ENCODE assay signal across 18 mouse cellular contexts in the genomic region with DNA sequence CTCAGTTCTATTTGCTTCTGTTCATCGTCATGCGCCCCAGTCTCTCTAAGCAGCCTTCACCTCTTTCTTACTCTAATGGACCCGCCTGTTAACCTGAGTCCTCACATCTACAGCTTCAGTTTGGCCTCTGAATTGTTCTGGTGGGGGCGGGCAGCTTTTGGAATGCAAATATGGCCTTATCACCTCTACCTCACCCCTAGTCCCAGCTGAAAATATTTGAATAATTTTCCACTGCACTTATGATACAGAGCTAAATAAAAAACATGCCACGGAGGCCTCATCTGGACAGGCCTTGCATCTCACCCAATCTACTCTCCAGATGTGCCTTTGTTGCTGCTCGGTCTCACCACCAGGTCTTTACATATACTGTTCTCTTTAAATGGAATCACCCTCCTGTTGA.
A peak's percentile ranks its signal among the peaks of the same experiment; 100 is the strongest.
DNase-seq lines count a peak whose midpoint lies in the region; ATAC-seq lines count a peak whose summit lies in the region.
"Had no signal": no experiment of that assay in that cellular context is flagged by ENCODE, and none has a peak within 500 bp of the region (broad histone marks: within the 10 kb centered on the region; RNA-seq: fewer than 3 reads in every experiment).

No protein-coding gene starts in this region.

- H3K4me1 ChIP-seq in heart, embryonic 16.5 days (ENCODE audit: control insufficient read depth, insufficient read depth, low read length), result peaks cover 10% of the 10 kb centered on the region
- H3K4me1 ChIP-seq in lung, embryonic 16.5 days (replicated peaks; ENCODE audit: control insufficient read depth, insufficient read depth, low read length), result peaks cover 4% of the 10 kb centered on the region; the same call in 1 of the 2 replicates
- no peaks in the 10 kb centered on the region for H3K4me1 ChIP-seq in midbrain, embryonic 11.5 days (ENCODE audit: control insufficient read depth, insufficient read depth, low read length)
- no peaks in the 10 kb centered on the region for H3K4me1 ChIP-seq in midbrain, embryonic 14.5 days (ENCODE audit: control insufficient read depth, insufficient read depth, low read length)
- H3K4me1 ChIP-seq: embryonic facial prominence, embryonic 10.5 days; forebrain, embryonic 13.5 days; hindbrain, embryonic 10.5 days; intestine, embryonic 15.5 days had no signal

- DNase-seq in heart, postnatal 10 days, result no peak
- DNase-seq in lung, postnatal 14 days, result no peak
- peak; percentile 64 for DNase-seq in midbrain, embryonic 11.5 days (ENCODE audit: low spot score, missing footprints)
- DNase-seq in midbrain, embryonic 14.5 days, result no peak
- DNase-seq: adrenal gland, adult 8-10 months; adrenal gland, postnatal 36 days; cerebellum, adult 2 months; cerebellum, postnatal 10 days; forebrain, postnatal 0 days; gastrocnemius, postnatal 14 days had no signal

- 47% methylated on average over 6 of the region's 6 CpGs for WGBS in heart, embryonic 16.5 days
- WGBS in lung, embryonic 16.5 days, result 48% methylated on average over 6 of the region's 6 CpGs
- WGBS in midbrain, embryonic 11.5 days, result 83% methylated on average over 6 of the region's 6 CpGs
- WGBS in midbrain, embryonic 14.5 days, result 90% methylated on average over 6 of the region's 6 CpGs

- H3K4me2 ChIP-seq in heart, embryonic 16.5 days (ENCODE audit: low read depth, low read length), result no peak overlapping the region
- no peak overlapping the region for H3K4me2 ChIP-seq in lung, embryonic 16.5 days (ENCODE audit: low read depth, low read length)
- no peak overlapping the region for H3K4me2 ChIP-seq in midbrain, embryonic 11.5 days
- no peak overlapping the region for H3K4me2 ChIP-seq in midbrain, embryonic 14.5 days (ENCODE audit: low read length)
- H3K4me2 ChIP-seq: forebrain, embryonic 13.5 days; hindbrain, embryonic 14.5 days; intestine, embryonic 15.5 days had no signal

- no peak overlapping the region for H3K4me3 ChIP-seq in heart, embryonic 16.5 days (ENCODE audit: low read length)
- H3K4me3 ChIP-seq in lung, embryonic 16.5 days (ENCODE audit: low read length), result no peak overlapping the region
- no peak overlapping the region for H3K4me3 ChIP-seq in midbrain, embryonic 11.5 days (ENCODE audit: low read depth, low read length)
- H3K4me3 ChIP-seq in midbrain, embryonic 14.5 days (replicated peaks; ENCODE audit: low read depth, low read length), result no peak overlapping the region
- H3K4me3 ChIP-seq: embryonic facial prominence, embryonic 10.5 days; forebrain, embryonic 13.5 days; hindbrain, embryonic 10.5 days; intestine, embryonic 15.5 days had no signal

- peak overlapping the region; percentile 10 for H3K27ac ChIP-seq in heart, embryonic 16.5 days (ENCODE audit: low read length)
- no peak overlapping the region for H3K27ac ChIP-seq in lung, embryonic 16.5 days (ENCODE audit: low read length)
- no peak overlapping the region for H3K27ac ChIP-seq in midbrain, embryonic 11.5 days (ENCODE audit: low read depth, low read length)
- no peak overlapping the region for H3K27ac ChIP-seq in midbrain, embryonic 14.5 days (replicated peaks; ENCODE audit: low read depth, low read length)
- H3K27ac ChIP-seq: embryonic facial prominence, embryonic 10.5 days; forebrain, embryonic 13.5 days; hindbrain, embryonic 10.5 days; hindbrain, embryonic 14.5 days; intestine, embryonic 15.5 days had no signal

- H3K9me3 ChIP-seq in heart, embryonic 16.5 days (replicated peaks; ENCODE audit: control insufficient read depth, low read length), result no peaks in the 10 kb centered on the region
- H3K9me3 ChIP-seq in lung, embryonic 16.5 days (ENCODE audit: control insufficient read depth, low read length), result no peaks in the 10 kb centered on the region
- H3K9me3 ChIP-seq in midbrain, embryonic 11.5 days (ENCODE audit: control insufficient read depth, low read length), result no peaks in the 10 kb centered on the region
- H3K9me3 ChIP-seq in midbrain, embryonic 14.5 days (ENCODE audit: control insufficient read depth, low read length), result no peaks in the 10 kb centered on the region
- H3K9me3 ChIP-seq: embryonic facial prominence, embryonic 10.5 days; forebrain, embryonic 13.5 days; G1E; hindbrain, embryonic 10.5 days; intestine, embryonic 15.5 days had no signal

- intact Hi-C loops in heart, postnatal 10 days (cut with DNase I), result no loop called here

- no peaks in the 10 kb centered on the region for H3K27me3 ChIP-seq in heart, embryonic 16.5 days (ENCODE audit: control insufficient read depth, insufficient read depth, low read length)
- no peaks in the 10 kb centered on the region for H3K27me3 ChIP-seq in lung, embryonic 16.5 days (ENCODE audit: control insufficient read depth, insufficient read depth, low read depth, low read length)
- H3K27me3 ChIP-seq in midbrain, embryonic 11.5 days (ENCODE audit: control insufficient read depth, insufficient read depth, low read length), result no peaks in the 10 kb centered on the region
- H3K27me3 ChIP-seq in midbrain, embryonic 14.5 days (ENCODE audit: control insufficient read depth, insufficient read depth, low read length), result no peaks in the 10 kb centered on the region
- H3K27me3 ChIP-seq: forebrain, embryonic 13.5 days; intestine, embryonic 15.5 days had no signal

- ATAC-seq in heart, embryonic 16.5 days (replicated peaks; ENCODE audit: extremely low read depth, insufficient read depth, low FRiP score), result peak; percentile 81
- ATAC-seq in lung, embryonic 16.5 days (ENCODE audit: low read depth), result peak; percentile 28; the same call in 1 of the 2 replicates
- no peak for ATAC-seq in midbrain, embryonic 11.5 days (ENCODE audit: low FRiP score)
- no peak for ATAC-seq in midbrain, embryonic 14.5 days (ENCODE audit: low FRiP score, low TSS enrichment)
- ATAC-seq: forebrain, embryonic 13.5 days; forebrain, postnatal 0 days; intestine, embryonic 15.5 days had no signal

- H3K36me3 ChIP-seq in heart, embryonic 16.5 days (ENCODE audit: control insufficient read depth, insufficient read depth), result no peaks in the 10 kb centered on the region
- no peaks in the 10 kb centered on the region for H3K36me3 ChIP-seq in lung, embryonic 16.5 days (ENCODE audit: control insufficient read depth, insufficient read depth, low read length)
- no peaks in the 10 kb centered on the region for H3K36me3 ChIP-seq in midbrain, embryonic 11.5 days (ENCODE audit: control insufficient read depth, insufficient read depth, low read length)
- H3K36me3 ChIP-seq in midbrain, embryonic 14.5 days (ENCODE audit: control insufficient read depth, insufficient read depth, low read length), result no peaks in the 10 kb centered on the region
- H3K36me3 ChIP-seq: embryonic facial prominence, embryonic 10.5 days; G1E; hindbrain, embryonic 10.5 days; intestine, embryonic 15.5 days had no signal

- no peak overlapping the region for H3K9ac ChIP-seq in heart, embryonic 16.5 days (ENCODE audit: low read length)
- H3K9ac ChIP-seq in lung, embryonic 16.5 days (ENCODE audit: low read length), result no peak overlapping the region
- no peak overlapping the region for H3K9ac ChIP-seq in midbrain, embryonic 11.5 days (ENCODE audit: low read length)
- no peak overlapping the region for H3K9ac ChIP-seq in midbrain, embryonic 14.5 days (replicated peaks; ENCODE audit: low read length)
- H3K9ac ChIP-seq: forebrain, embryonic 13.5 days; forebrain, postnatal 0 days; hindbrain, embryonic 14.5 days; intestine, embryonic 15.5 days had no signal

Comparison
In these comparisons a context has a peak if more than half of its experiments do, and no peak if none do; other contexts are left out.
1. ATAC-seq: peak in heart, embryonic 16.5 days (single experiment) and lung, embryonic 16.5 days (single experiment); none in midbrain, embryonic 11.5 days (single experiment) and midbrain, embryonic 14.5 days (single experiment).